Mouse (Mus musculus) lung, adult 2 months (tissue): ENCODE measurements around the gene Polk.

Source experiments
- CTCF ChIP-seq: fragments of 200-500 bp; IDR thresholded peaks from 2 replicates; pipeline ENCODE4 v1.5.1; 2011; ENCODE audit warnings: mild to moderate bottlenecking, low read length, control low read depth; ENCODE audit not compliant: insufficient read depth
- POLR2A ChIP-seq: fragments of 200-500 bp; IDR thresholded peaks from 2 replicates; pipeline ENCODE4 v1.6.1; 2011; ENCODE audit warnings: low read depth, mild to moderate bottlenecking, control low read depth, low read length, borderline replicate concordance; ENCODE audit errors: extremely low read depth

GRCm38 (mm10) chr13:96521294-96521693 is 21.1 kb downstream of the Polk start:
- TF ChIP-seq POLR2A (no peak), CTCF (no peak)
